Mouse (Mus musculus) neural tube, embryonic 15.5 days (tissue): ENCODE measurements around the gene Rai1. TPM values are rescaled to one million over a fixed set of nuclear protein-coding genes. Genes with fewer than 3 reads are reported as not detected.
A peak's percentile ranks its signal among the peaks of the same experiment; 100 is the strongest.

Source experiments
- ATAC-seq: fragments of 200-750 bp; cut with Nextera tagmentation; 2 replicates; pipeline ENCODE4 v1.8.0; 2017; ENCODE audit warnings: mild to moderate bottlenecking, moderate TSS enrichment, moderate library complexity; ENCODE audit not compliant: low FRiP score
- H3K27ac ChIP-seq: fragments of 300-500 bp; sonication (generic); replicated peaks from 2 replicates; pipeline ENCODE4 v1.5.1; 2015; ENCODE audit warnings: mild to moderate bottlenecking, inconsistent platforms
- H3K27me3 ChIP-seq: fragments of 300-500 bp; sonication (generic); replicated peaks from 2 replicates; pipeline ENCODE4 v1.6.1; 2015; ENCODE audit warnings: inconsistent platforms
- H3K36me3 ChIP-seq: fragments of 300-500 bp; sonication (generic); 2 replicates; pipeline ENCODE4 v1.6.1; 2015; ENCODE audit warnings: inconsistent platforms
- H3K4me1 ChIP-seq: fragments of 300-500 bp; sonication (generic); 2 replicates; pipeline ENCODE4 v1.6.1; 2015; ENCODE audit warnings: inconsistent platforms
- H3K4me2 ChIP-seq: fragments of 300-500 bp; sonication (generic); 2 replicates; pipeline ENCODE4 v1.6.1; 2015; ENCODE audit warnings: inconsistent platforms, mild to moderate bottlenecking, moderate library complexity
- H3K4me3 ChIP-seq: fragments of 300-500 bp; sonication (generic); replicated peaks from 2 replicates; pipeline ENCODE4 v1.5.1; 2015; ENCODE audit warnings: mild to moderate bottlenecking, inconsistent platforms
- H3K9ac ChIP-seq: fragments of 300-500 bp; sonication (generic); replicated peaks from 2 replicates; pipeline ENCODE4 v1.6.1; 2015; ENCODE audit warnings: mild to moderate bottlenecking, inconsistent platforms
- H3K9me3 ChIP-seq: fragments of 300-500 bp; sonication (generic); replicated peaks from 2 replicates; pipeline ENCODE4 v1.6.1; 2016; ENCODE audit warnings: inconsistent platforms
- WGBS: fragments of 180-500 bp; shearing (Covaris S2); methylation state at CpG from one replicate; pipeline ENCODE4 v1.1.7; 2015; ENCODE audit warnings: mixed read lengths; 5-methylcytosine and 5-hydroxymethylcytosine counted together
- polyA plus RNA-seq: library from polyadenylated mRNA; unstranded; fragments of >200 nt; fragmentation: Nextera tagmentation; extraction: Ambion mirVana; gene quantifications from 2 replicates; pipeline ENCODE4 v1.2.1, GENCODE M21; 2015

The Rai1 gene
- polyA plus RNA-seq, 1 experiment from 2014 or later = 27.4 TPM

- peak; percentile 53; the same call in 1 of the 2 replicates for ATAC-seq
- peak overlapping the region; percentile 44 for H3K4me2 ChIP-seq
- 0 out of 2 replicates have a peak overlapping the region, but pooled peaks have one; percentile 5 for H3K4me3 ChIP-seq
- H3K4me1 ChIP-seq = peaks cover 35% of the 10 kb centered on the region
- H3K9ac ChIP-seq = peak overlapping the region; percentile 30
- WGBS = 7% methylated on average over 18 of the region's 18 CpGs
- no peaks in the 10 kb centered on the region for H3K27me3 ChIP-seq
- H3K27ac ChIP-seq = peak overlapping the region; percentile 81
- peaks cover 67% of the 10 kb centered on the region for H3K36me3 ChIP-seq
- no peaks in the 10 kb centered on the region for H3K9me3 ChIP-seq
Observed at GRCm38 (mm10) chr11:60199702-60200184, 94.9 kb downstream of the Rai1 start.

GRCm38 (mm10) chr11:60200384-60200783, 95.6 kb downstream of the Rai1 start:
- Histone ChIP-seq H3K4me3 (no peak overlapping the region), H3K9me3 (no peaks in the 10 kb centered on the region), H3K27ac (peak overlapping the region; percentile 81), H3K4me1 (peaks cover 35% of the 10 kb centered on the region), H3K4me2 (no peak overlapping the region), H3K27me3 (no peaks in the 10 kb centered on the region), H3K36me3 (peaks cover 66% of the 10 kb centered on the region), H3K9ac (peak overlapping the region; percentile 30; the same call in 1 of the 2 replicates)
- 87% methylated on average over 11 of the region's 11 CpGs for WGBS
- ATAC-seq = 0 out of 2 replicates have a peak, but pooled peaks have one; percentile 1

GRCm38 (mm10) chr11:60202710-60203638, 98.2 kb downstream of the Rai1 start:
- 71% methylated on average over 26 of the region's 26 CpGs for WGBS
- Histone ChIP-seq H3K4me3 (no peak overlapping the region), H3K9ac (peak overlapping the region; percentile 20; the same call in 1 of the 2 replicates), H3K4me1 (peaks cover 59% of the 10 kb centered on the region), H3K27ac (peak overlapping the region; percentile 46), H3K27me3 (no peaks in the 10 kb centered on the region), H3K4me2 (no peak overlapping the region), H3K36me3 (peaks cover 63% of the 10 kb centered on the region), H3K9me3 (no peaks in the 10 kb centered on the region)
- no peak for ATAC-seq

GRCm38 (mm10) chr11:60205026-60205425, 100.2 kb downstream of the Rai1 start:
- no peak overlapping the region for H3K4me3 ChIP-seq
- H3K36me3 ChIP-seq = peaks cover 51% of the 10 kb centered on the region
- H3K9me3 ChIP-seq = no peaks in the 10 kb centered on the region
- WGBS = 85% methylated on average over 12 of the region's 12 CpGs
- no peak for ATAC-seq
- no peak overlapping the region for H3K9ac ChIP-seq
- H3K27me3 ChIP-seq = no peaks in the 10 kb centered on the region
- peaks cover 76% of the 10 kb centered on the region for H3K4me1 ChIP-seq
- H3K27ac ChIP-seq = no peak overlapping the region
- no peak overlapping the region for H3K4me2 ChIP-seq

- H3K4me2 ChIP-seq = no peak overlapping the region
- no peak overlapping the region for H3K4me3 ChIP-seq
- 73% methylated on average over 5 of the region's 5 CpGs for WGBS
- H3K27ac ChIP-seq = no peak overlapping the region
- no peaks in the 10 kb centered on the region for H3K27me3 ChIP-seq
- peaks cover 77% of the 10 kb centered on the region for H3K4me1 ChIP-seq
- H3K9me3 ChIP-seq = no peaks in the 10 kb centered on the region
- ATAC-seq = no peak
- H3K36me3 ChIP-seq = peaks cover 44% of the 10 kb centered on the region
- no peak overlapping the region for H3K9ac ChIP-seq
Observed at GRCm38 (mm10) chr11:60206207-60206606, 101.4 kb downstream of the Rai1 start.

GRCm38 (mm10) chr11:60208201-60208600, 103.4 kb downstream of the Rai1 start:
- Histone ChIP-seq H3K9ac (0 out of 2 replicates have a peak overlapping the region, but pooled peaks have one; percentile 55), H3K4me3 (peak overlapping the region; percentile 48), H3K9me3 (no peaks in the 10 kb centered on the region), H3K4me1 (peaks cover 78% of the 10 kb centered on the region), H3K27me3 (no peaks in the 10 kb centered on the region), H3K36me3 (peaks cover 27% of the 10 kb centered on the region), H3K27ac (peak overlapping the region; percentile 82), H3K4me2 (peak overlapping the region; percentile 67)
- whole genome bisulfite sequencing = 64% methylated on average over 6 of the region's 6 CpGs
- ATAC-seq = no peak

- no peaks in the 10 kb centered on the region for H3K9me3 ChIP-seq
- ATAC-seq = no peak
- H3K4me3 ChIP-seq = peak overlapping the region; percentile 48
- H3K9ac ChIP-seq = peak overlapping the region; percentile 55; the same call in 1 of the 2 replicates
- H3K4me2 ChIP-seq = peak overlapping the region; percentile 67
- 46% methylated on average over 4 of the region's 4 CpGs for WGBS
- H3K27ac ChIP-seq = peak overlapping the region; percentile 82
- H3K36me3 ChIP-seq = peaks cover 23% of the 10 kb centered on the region
- peaks cover 73% of the 10 kb centered on the region for H3K4me1 ChIP-seq
- no peaks in the 10 kb centered on the region for H3K27me3 ChIP-seq
Observed at GRCm38 (mm10) chr11:60208712-60209111, 103.9 kb downstream of the Rai1 start.

GRCm38 (mm10) chr11:60209217-60209932, 104.6 kb downstream of the Rai1 start:
- peak; percentile 58 for ATAC-seq
- H3K4me2 ChIP-seq = peak overlapping the region; percentile 67
- H3K9ac ChIP-seq = peak overlapping the region; percentile 55
- H3K4me1 ChIP-seq = peaks cover 70% of the 10 kb centered on the region
- peaks cover 17% of the 10 kb centered on the region; the same call in 1 of the 2 replicates for H3K36me3 ChIP-seq
- WGBS = 29% methylated on average over 7 of the region's 7 CpGs
- H3K4me3 ChIP-seq = peak overlapping the region; percentile 48
- no peaks in the 10 kb centered on the region for H3K9me3 ChIP-seq
- peak overlapping the region; percentile 82 for H3K27ac ChIP-seq
- no peaks in the 10 kb centered on the region for H3K27me3 ChIP-seq

GRCm38 (mm10) chr11:60209933-60210249, 105.1 kb downstream of the Rai1 start:
- peaks cover 70% of the 10 kb centered on the region for H3K4me1 ChIP-seq
- peak overlapping the region; percentile 67 for H3K4me2 ChIP-seq
- H3K9ac ChIP-seq = peak overlapping the region; percentile 55
- peaks cover 14% of the 10 kb centered on the region; the same call in 1 of the 2 replicates for H3K36me3 ChIP-seq
- no peak for ATAC-seq
- no peaks in the 10 kb centered on the region for H3K27me3 ChIP-seq
- H3K27ac ChIP-seq = peak overlapping the region; percentile 82
- 2% methylated on average over 2 of the region's 2 CpGs for WGBS
- H3K4me3 ChIP-seq = peak overlapping the region; percentile 48
- no peaks in the 10 kb centered on the region for H3K9me3 ChIP-seq

GRCm38 (mm10) chr11:60210305-60210724, 105.5 kb downstream of the Rai1 start:
- peaks cover 70% of the 10 kb centered on the region for H3K4me1 ChIP-seq
- peak overlapping the region; percentile 82 for H3K27ac ChIP-seq
- ATAC-seq = peak; percentile 80
- peak overlapping the region; percentile 55 for H3K9ac ChIP-seq
- WGBS = under 1% methylated on average over 47 of the region's 47 CpGs
- peaks cover 10% of the 10 kb centered on the region; the same call in 1 of the 2 replicates for H3K36me3 ChIP-seq
- peak overlapping the region; percentile 48 for H3K4me3 ChIP-seq
- no peaks in the 10 kb centered on the region for H3K27me3 ChIP-seq
- peak overlapping the region; percentile 67 for H3K4me2 ChIP-seq
- no peaks in the 10 kb centered on the region for H3K9me3 ChIP-seq

- H3K9ac ChIP-seq = no peak overlapping the region
- H3K27ac ChIP-seq = peak overlapping the region; percentile 82
- no peak for ATAC-seq
- H3K9me3 ChIP-seq = no peaks in the 10 kb centered on the region
- 52% methylated on average over 3 of the region's 3 CpGs for WGBS
- peaks cover 67% of the 10 kb centered on the region for H3K4me1 ChIP-seq
- H3K4me3 ChIP-seq = no peak overlapping the region
- H3K27me3 ChIP-seq = no peaks in the 10 kb centered on the region
- 0 out of 2 replicates have a peak, but pooled peaks cover 3% of the 10 kb centered on the region for H3K36me3 ChIP-seq
- H3K4me2 ChIP-seq = peak overlapping the region; percentile 67; the same call in 1 of the 2 replicates
Observed at GRCm38 (mm10) chr11:60211152-60211551, 106.3 kb downstream of the Rai1 start.
